ENCODE assay signal across 21 mouse cellular contexts in the genomic region with DNA sequence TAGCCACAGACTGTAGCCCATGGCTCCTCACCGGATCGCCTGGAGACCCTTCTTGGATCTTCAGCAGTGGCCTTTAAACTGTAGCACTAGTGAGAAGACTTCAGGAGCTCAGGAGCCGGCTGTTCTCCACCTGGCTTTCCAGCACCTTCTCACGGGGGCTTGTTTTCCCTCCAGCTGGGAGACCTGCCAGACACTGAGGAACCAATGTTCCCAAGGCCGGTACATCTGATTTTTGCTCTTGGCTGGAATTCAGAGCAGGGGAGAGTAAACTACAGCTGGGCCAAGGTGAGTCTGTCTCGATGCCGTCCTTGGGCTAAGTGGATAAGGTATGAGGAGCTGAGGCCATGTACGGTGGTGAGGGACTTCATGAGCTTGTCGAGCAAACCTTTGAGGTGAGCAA.
"Had no signal": no experiment of that assay in that cellular context is flagged by ENCODE, and none has a peak within 500 bp of the region (broad histone marks: within the 10 kb centered on the region; RNA-seq: fewer than 3 reads in every experiment).

No protein-coding gene starts in this region.

- ATAC-seq: midbrain, embryonic 13.5 days; midbrain, embryonic 16.5 days had no signal

- H3K4me1 ChIP-seq: lung, embryonic 15.5 days; megakaryocyte, embryonic 14.5 days; midbrain, embryonic 10.5 days; midbrain, embryonic 13.5 days; neural tube, embryonic 13.5 days had no signal

- H3K27me3 ChIP-seq: lung, embryonic 15.5 days; midbrain, embryonic 13.5 days; neural tube, embryonic 13.5 days; stomach, embryonic 15.5 days had no signal

- H3K4me3 ChIP-seq: left cerebral cortex, adult 2 months; lung, embryonic 15.5 days; megakaryocyte, embryonic 14.5 days; midbrain, embryonic 10.5 days; midbrain, embryonic 13.5 days; myocyte; neural tube, embryonic 13.5 days; stomach, embryonic 15.5 days had no signal

- H3K27ac ChIP-seq: kidney, postnatal 0 days; left cerebral cortex, adult 2 months; liver, embryonic 14.5 days; lung, embryonic 15.5 days; midbrain, embryonic 10.5 days; midbrain, embryonic 13.5 days; neural tube, embryonic 13.5 days; stomach, embryonic 15.5 days had no signal

- H3K9ac ChIP-seq: liver, embryonic 14.5 days; lung, embryonic 15.5 days; midbrain, embryonic 13.5 days; neural tube, embryonic 13.5 days; stomach, embryonic 15.5 days had no signal

- H3K9me3 ChIP-seq: lung, embryonic 15.5 days; midbrain, embryonic 10.5 days; midbrain, embryonic 13.5 days; neural tube, embryonic 13.5 days; stomach, embryonic 15.5 days had no signal

- DNase-seq: kidney, adult 2 months; kidney, postnatal 25 days; layer of hippocampus, postnatal 36 days; lung, adult 18-20 months; lung, postnatal 10 days; lung, postnatal 36 days; retina, postnatal 1 day; right cerebral cortex, postnatal 25 days; spleen, adult 18-20 months; thymus, postnatal 25 days had no signal

- H3K36me3 ChIP-seq: lung, embryonic 15.5 days; midbrain, embryonic 10.5 days; midbrain, embryonic 13.5 days; neural tube, embryonic 13.5 days; stomach, embryonic 15.5 days had no signal

- H3K4me2 ChIP-seq: lung, embryonic 15.5 days; midbrain, embryonic 13.5 days; neural tube, embryonic 13.5 days; stomach, embryonic 15.5 days had no signal
